ENCODE assay signal across 24 mouse cellular contexts in the genomic region with DNA sequence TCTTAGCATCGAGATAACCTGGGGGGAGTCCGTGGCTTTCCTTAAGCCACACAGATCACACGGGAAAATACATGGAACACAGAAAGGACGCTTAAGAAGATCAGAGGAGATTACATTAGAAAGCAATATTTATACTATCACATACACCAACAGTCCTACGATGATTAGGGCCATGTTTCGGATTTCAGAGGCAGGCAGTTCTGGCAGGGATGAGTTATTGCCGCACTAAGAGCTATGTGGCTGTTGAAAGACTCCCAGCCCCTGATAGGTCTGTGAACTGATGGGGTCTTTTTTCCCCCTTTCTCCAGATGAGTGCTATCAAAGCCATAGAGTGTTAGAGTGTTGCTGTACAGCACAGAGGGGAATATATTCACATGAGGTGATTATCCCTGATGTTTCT.
DNase-seq lines count a peak whose midpoint lies in the region; ATAC-seq lines count a peak whose summit lies in the region.
"Had no signal": no experiment of that assay in that cellular context is flagged by ENCODE, and none has a peak within 500 bp of the region (broad histone marks: within the 10 kb centered on the region; RNA-seq: fewer than 3 reads in every experiment).

No protein-coding gene starts in this region.

- H3K9ac ChIP-seq in hindbrain, embryonic 12.5 days: no peak overlapping the region
- H3K9ac ChIP-seq: embryonic facial prominence, embryonic 13.5 days; forebrain, embryonic 12.5 days; forebrain, embryonic 15.5 days; hindbrain, embryonic 13.5 days; intestine, embryonic 15.5 days had no signal

- H3K27me3 ChIP-seq in hindbrain, embryonic 12.5 days: no peaks in the 10 kb centered on the region
- H3K27me3 ChIP-seq: embryonic facial prominence, embryonic 13.5 days; forebrain, embryonic 12.5 days; forebrain, embryonic 15.5 days; hindbrain, embryonic 13.5 days; intestine, embryonic 15.5 days had no signal

- H3K4me3 ChIP-seq in hindbrain, embryonic 12.5 days: no peak overlapping the region
- H3K4me3 ChIP-seq: embryonic facial prominence, embryonic 10.5 days; embryonic facial prominence, embryonic 13.5 days; erythroblast, embryonic 14.5 days; forebrain, embryonic 12.5 days; forebrain, embryonic 15.5 days; gastrocnemius, adult 2 months; hindbrain, embryonic 13.5 days; intestine, embryonic 15.5 days had no signal

- peak; percentile 31 for DNase-seq in embryo, embryonic 10 days (ENCODE audit: low spot score)
- DNase-seq in embryo, embryonic 9.5 days (ENCODE audit: extremely low spot score): no peak
- peak; percentile 78 for DNase-seq in forelimb bud, embryonic 11.5 days (ENCODE audit: low read depth, low spot score)
- peak; percentile 45 for DNase-seq in mesoderm, embryonic 11.5 days (ENCODE audit: low read depth, low spot score)
- DNase-seq in lung, postnatal 14 days: no peak
- DNase-seq: adrenal gland, postnatal 10 days; adrenal gland, postnatal 36 days; cerebellum, adult 2 months; cerebellum, adult 9-11 months; cerebellum, postnatal 25 days; gastrocnemius, adult 2 months; gastrocnemius, postnatal 14 days; heart, adult 11 months had no signal

- ATAC-seq in hindbrain, embryonic 12.5 days (ENCODE audit: low FRiP score): no peak
- ATAC-seq: activated CD4-positive, CD25-positive, alpha-beta regulatory T cell, adult 4 months; forebrain, embryonic 15.5 days; hindbrain, embryonic 16.5 days; intestine, embryonic 15.5 days had no signal

- H3K36me3 ChIP-seq in hindbrain, embryonic 12.5 days: no peaks in the 10 kb centered on the region
- H3K36me3 ChIP-seq: embryonic facial prominence, embryonic 10.5 days; embryonic facial prominence, embryonic 13.5 days; forebrain, embryonic 12.5 days; forebrain, embryonic 15.5 days; hindbrain, embryonic 13.5 days; intestine, embryonic 15.5 days had no signal

- H3K27ac ChIP-seq in hindbrain, embryonic 12.5 days: no peak overlapping the region
- H3K27ac ChIP-seq: embryonic facial prominence, embryonic 10.5 days; embryonic facial prominence, embryonic 13.5 days; forebrain, embryonic 12.5 days; forebrain, embryonic 15.5 days; gastrocnemius, adult 2 months; hindbrain, embryonic 13.5 days; intestine, embryonic 15.5 days had no signal

- 86% methylated on average over 7 of the region's 7 CpGs for WGBS in hindbrain, embryonic 12.5 days

- no peaks in the 10 kb centered on the region for H3K4me1 ChIP-seq in hindbrain, embryonic 12.5 days
- H3K4me1 ChIP-seq: embryonic facial prominence, embryonic 10.5 days; embryonic facial prominence, embryonic 13.5 days; forebrain, embryonic 12.5 days; forebrain, embryonic 15.5 days; hindbrain, embryonic 13.5 days; intestine, embryonic 15.5 days had no signal

- H3K4me2 ChIP-seq in hindbrain, embryonic 12.5 days (replicated peaks): no peak overlapping the region
- H3K4me2 ChIP-seq: embryonic facial prominence, embryonic 13.5 days; forebrain, embryonic 12.5 days; forebrain, embryonic 15.5 days; heart, embryonic 11.5 days; hindbrain, embryonic 13.5 days; intestine, embryonic 15.5 days had no signal

- no peaks in the 10 kb centered on the region for H3K9me3 ChIP-seq in hindbrain, embryonic 12.5 days (replicated peaks)
- H3K9me3 ChIP-seq: embryonic facial prominence, embryonic 10.5 days; embryonic facial prominence, embryonic 13.5 days; forebrain, embryonic 12.5 days; forebrain, embryonic 15.5 days; hindbrain, embryonic 13.5 days; intestine, embryonic 15.5 days had no signal

Comparison
In these comparisons a context has a peak if more than half of its experiments do, and no peak if none do; other contexts are left out.
1. DNase-seq: peak in embryo, embryonic 10 days (single experiment), forelimb bud, embryonic 11.5 days (single experiment) and mesoderm, embryonic 11.5 days (single experiment); none in embryo, embryonic 9.5 days (single experiment) and lung, postnatal 14 days (single experiment).